Mouse (Mus musculus) kidney, adult 8-10 months (tissue): Measurements from ENCODE around the gene Tmem86a.

Experiments
- DNase-seq, 2 experiments: peaks; one replicate each; pipeline ENCODE4 v3.0.0; 2022

The Tmem86a gene

DNA sequence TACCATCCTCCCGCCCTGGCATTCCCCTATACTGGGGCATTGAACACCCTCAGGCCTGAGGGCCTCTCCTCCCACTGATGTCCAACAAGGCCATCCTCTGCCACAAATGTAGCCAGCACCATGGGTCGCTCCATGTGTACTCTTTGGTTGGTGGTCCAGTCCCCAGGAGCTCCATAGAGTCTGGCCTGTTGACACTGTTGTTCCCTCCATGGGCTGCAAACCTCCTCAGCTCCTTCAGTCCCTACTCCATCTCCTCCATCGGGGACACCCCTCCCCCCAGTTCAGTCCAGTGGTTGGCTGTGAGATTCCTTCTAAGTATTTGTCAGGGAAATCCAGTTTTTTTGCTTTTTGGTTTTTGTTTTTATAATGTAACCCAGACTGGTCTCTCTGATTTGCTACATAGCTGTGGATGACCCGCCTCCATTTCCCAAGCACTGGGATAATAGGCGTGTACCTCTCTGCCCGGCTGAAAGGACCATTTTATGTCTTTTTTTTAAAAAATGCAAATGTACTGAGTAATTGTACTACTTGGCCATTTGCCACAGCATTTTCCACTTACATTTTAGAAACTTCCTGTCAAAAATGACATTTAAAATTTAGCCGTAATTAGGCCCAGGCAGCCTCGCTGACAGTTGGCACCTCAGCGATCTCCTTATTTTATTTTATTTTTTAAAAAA, 19.7 kb upstream of the Tmem86a start:
- DNase-seq, result no peak

DNA sequence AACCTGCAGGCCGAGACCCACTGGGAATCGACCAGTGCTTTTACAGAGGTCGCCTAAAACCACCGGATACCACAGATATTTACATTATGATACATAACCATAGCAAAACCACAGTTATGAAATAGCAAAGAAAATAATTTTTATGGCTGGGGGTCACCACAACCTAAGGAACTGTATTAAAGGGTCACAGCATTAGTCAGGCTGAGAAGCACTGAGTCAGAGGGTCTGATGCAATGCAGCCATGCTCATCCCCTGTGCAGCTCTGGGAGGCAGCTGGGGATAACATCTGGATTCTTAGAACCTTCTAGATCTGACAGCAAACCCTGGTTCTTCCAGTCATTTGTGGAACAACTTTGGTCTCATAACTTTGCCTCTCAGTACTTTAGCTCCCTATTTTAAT, 19.0 kb upstream of the Tmem86a start:
- DNase-seq, result no peak

DNA sequence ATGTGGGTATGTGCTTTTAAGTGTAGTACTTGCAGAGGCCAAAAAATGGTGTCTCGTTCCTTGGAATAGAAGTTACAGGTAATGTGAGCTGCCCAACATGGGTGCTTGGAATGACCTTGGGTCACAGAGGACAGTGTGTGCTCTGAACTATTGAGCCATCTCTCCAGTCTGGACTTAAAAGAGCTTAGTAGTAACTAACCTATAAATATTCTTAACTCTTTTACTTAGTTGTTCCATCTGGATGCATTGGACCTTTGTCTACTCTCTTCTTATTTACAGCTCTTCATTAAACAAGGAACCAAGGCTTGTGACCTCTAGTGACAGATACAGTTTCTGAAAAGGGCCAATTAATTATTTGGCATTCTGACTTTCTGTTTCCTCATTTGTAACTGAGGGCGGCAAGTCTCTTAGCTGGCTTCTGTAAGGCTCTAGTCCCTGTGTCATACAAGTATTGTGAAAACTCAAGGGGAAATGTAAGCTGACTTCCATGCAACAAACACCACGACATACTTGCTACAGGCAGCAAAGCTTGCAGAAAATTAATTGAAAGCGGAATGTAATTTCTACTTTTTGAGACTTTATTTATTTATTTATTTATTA, 15.5 kb upstream of the Tmem86a start:
- no peak for DNase-seq

DNA sequence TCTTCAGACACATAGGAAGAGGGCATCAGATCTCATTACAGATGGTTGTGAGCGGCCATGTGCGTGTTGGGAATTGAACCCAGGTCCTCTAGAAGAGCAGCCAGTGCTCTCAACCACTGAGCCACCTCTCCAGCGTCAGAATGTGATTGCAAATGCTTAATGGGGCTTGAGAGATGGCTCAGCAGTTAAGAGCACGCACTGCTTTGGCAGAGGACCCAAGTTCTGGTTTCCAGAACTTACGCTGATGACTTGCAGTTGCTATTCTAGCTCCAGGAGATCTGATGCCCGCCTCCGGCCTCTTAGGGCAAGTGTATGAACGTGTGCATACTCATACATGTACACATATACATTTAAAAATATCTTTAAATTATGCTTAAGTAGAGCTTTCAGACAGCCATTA, 15.0 kb upstream of the Tmem86a start:
- DNase-seq, result no peak

DNA sequence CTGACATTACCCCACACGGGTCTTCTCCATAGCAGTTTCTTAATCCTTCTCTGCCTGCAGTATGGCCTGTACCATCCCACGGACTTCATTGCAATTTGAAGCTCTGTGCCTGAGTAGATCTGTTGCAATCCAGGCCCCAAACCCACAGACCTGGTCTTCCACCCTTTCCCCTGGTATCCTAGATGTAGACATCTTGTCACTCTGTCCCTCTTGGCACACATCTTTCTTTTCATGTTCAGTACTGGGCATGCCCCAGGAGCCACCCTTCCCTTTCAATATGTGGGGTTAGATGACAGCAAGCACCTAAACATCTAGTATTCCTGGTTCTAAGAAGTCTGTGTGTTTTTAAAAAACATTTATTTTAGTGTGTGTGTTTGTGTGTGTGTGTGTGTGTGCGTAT, 8.7 kb upstream of the Tmem86a start:
- no peak for DNase-seq

DNA sequence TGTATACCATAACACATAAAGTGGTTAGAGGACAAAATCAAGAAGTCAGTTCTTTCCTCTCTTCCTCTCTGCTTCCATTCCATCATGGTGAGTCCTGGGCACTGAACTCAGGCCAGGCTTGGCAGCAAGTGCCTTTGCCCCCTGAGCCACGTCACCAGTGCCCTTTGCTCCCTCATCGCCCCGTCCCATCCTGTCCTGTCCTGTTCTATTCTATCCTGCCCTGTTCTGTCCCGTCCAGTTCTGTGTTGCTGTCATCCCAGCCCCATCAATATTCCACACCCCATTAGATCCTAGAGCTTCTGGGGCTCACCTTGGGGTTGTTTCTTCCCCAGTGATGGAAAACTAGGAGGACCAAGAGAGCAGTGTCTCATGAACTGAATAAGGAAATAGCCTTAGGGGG, 8.3 kb upstream of the Tmem86a start:
- no peak for DNase-seq

DNA sequence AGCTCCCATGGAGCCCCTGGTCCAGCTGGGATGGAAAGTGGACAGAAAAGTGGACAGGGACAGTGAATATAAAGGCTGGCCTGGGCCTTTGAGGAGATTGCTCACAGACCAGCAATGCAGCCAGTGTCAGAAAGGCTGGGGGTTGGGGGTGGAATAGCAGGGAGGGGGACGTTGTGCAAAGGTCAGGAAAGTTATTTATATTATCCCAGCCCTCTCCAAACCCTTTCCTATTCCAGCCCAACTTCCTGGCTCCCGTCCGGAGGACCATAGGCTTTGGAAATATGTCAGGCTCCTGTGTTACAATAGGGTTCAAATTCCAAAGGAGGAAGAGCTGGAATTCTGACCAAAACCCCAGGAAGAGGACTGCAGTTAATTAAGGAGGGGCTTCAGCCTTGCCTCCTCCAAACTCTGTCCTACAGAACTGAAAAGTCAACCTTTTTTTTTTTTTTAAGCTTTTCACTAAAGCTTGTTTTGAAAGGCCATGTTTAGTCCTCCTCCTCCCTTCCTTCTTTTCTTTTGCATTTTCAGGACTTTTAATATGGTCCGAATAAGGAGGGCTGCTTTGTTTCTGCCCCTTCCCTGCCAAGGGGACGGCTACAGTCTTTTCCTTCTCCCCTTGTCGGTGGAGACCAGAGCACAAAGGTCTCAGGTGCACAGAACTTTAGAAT, 7.4 kb upstream of the Tmem86a start:
- no peak for DNase-seq

DNA sequence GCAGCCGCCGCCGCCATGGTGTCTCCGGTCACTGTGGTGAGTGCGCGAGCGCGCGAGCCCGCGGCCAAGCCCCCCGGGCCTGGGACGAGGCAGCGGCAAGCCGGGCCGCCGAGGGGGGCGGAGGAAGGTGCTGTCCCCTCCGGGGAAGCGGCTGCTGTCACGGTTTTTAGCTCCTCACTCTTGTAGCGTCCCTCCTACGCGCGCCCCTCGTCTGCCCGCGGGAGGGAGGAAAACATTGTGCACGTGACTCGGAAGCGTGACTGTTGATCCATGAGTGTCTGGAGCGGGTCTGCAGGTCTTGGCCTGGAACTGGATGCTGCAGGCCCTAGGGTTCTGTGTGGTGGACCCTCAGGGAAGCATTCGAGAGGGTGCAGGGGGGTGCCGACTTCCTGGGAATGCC, 365 bp downstream of the Tmem86a start:
- peak; percentile 61 to 68 for DNase-seq

DNA sequence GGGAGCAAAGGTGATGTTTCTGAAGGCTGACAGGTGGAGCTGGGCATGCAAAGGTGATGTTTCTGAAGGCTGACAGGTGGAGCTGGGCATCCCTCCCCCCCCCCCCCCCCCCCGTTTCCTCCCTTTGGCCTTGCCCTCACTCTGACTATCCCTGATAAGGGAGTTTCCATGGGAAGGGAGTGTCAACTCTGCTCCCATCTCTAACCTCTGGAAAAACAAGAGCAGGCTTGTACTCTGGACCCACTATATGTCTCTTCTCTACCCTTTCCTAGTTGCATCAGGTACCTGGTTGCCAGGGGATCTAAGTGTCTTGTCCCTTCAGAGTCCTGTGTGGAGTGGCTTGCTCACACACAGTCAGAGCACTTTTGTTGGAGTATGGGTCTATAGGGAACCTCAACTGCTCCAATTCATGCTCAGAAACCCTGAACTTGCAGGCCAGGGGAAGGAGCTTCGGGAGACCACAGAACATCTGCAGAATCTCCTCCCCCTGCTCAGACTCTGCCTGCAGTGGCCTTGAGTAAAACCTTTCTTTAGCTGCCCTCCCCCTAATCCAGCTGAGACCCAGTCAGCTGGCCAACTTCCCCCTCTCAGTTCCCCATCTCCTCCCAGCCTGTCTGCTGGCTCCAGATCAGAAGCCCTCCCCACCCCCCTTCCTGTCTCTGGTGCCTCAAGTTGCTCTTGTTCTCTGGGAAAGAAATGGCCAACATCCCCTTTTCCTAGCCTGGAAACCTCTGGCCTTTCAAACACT, 1.2 kb downstream of the Tmem86a start:
- DNase-seq, result peak; percentile 46 to 56

DNA sequence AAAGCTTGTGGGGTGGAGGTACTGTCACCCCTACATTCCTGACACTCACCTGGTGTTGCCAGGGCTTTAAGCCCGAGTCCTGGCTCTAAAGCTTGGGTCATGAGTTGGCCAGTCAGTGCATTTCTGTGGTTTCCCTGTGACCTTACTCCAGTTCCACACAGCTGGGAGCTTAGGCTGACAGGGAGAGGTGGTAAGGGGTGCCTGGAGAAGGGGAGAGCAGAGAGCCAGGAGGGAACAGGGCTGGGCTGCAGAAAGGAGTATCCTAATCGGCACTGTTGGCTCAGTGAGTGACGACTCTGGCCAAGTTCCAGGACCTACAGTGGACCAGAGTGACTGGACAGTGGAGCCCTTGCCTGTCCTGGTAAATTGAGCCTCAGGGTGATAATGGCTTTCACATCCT, 1.9 kb downstream of the Tmem86a start:
- peak; percentile 33 to 66 for DNase-seq

DNA sequence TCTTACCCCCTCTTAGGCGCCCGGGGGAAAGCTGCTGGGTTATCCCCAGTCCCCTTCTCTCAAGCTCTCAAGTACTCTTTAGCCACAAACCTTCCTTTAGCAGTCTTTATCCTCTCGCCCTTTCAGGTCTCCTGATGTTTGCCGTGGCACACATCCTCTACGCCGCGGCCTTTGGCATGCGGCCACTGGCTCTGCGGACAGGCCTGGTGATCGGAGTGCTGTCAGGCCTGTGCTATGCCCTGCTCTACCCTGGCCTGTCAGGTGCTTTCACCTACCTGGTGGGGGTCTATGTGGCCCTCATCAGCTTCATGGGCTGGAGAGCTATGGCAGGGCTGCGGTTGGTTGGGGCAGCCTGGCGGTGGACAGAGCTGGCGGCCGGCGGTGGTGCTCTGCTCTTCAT, 2.9 kb downstream of the Tmem86a start:
- DNase-seq, result peak in 1 of 2 experiments; percentile 41

DNA sequence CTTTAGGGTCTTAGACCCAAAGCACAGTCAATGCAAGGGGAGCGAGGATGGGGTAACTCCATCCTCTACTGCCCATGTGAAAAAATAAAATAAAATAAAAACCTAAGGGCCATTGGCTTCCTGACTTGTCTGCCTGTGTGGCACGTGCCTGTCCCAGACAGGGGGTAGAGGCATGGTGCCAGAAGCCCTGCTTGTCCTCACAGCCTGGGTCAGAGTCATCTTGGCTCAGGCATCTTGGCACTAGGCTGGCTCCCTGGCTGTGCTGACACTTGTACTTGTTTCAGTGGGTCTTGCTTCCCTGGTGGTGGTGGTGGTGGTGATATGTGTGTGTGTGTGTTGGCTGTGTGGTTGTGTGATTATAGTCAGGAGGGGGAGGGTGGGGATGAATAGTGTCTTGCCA, 4.3 kb downstream of the Tmem86a start:
- DNase-seq, result peak; percentile 91 to 93

DNA sequence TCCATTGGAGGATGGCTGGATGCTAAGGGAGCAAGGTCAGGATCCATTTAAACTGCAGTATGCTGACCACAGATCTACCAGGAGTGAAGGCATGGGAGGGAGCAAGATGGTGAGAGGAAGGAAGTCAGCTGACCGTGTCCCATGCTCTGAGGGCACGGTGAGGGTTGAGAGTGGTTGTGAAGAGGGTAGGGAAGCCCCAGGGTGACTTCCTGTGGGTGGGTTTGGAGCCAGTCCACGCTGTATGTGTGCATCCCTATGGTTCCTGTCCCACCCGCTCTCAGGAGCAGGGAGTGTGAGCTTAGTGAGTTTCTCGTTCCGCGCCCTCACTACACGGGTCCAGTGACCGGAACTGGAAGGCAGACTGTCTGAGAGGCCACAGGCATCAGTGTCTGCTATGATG, 5.3 kb downstream of the Tmem86a start:
- DNase-seq, result peak in 1 of 2 experiments; percentile 19

DNA sequence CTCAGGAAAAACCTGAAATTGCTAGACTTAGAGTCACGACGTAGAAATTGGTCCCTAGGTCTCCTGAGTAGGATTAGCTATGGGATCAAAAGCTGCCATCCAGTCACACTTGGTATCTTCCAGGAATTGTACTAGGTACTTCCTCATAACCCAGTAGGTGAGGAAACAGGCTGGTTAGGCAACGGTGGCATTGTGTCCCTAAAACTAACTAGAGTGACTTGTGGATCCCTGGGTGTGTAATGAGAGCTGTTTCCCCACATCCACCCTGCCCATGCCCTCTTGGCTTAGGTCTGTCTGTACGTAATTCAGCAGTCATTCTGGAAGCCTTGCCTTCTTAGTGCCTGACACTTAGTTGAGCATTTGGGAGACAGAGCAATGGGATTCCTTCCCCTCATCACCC, 5.9 kb downstream of the Tmem86a start:
- no peak for DNase-seq

DNA sequence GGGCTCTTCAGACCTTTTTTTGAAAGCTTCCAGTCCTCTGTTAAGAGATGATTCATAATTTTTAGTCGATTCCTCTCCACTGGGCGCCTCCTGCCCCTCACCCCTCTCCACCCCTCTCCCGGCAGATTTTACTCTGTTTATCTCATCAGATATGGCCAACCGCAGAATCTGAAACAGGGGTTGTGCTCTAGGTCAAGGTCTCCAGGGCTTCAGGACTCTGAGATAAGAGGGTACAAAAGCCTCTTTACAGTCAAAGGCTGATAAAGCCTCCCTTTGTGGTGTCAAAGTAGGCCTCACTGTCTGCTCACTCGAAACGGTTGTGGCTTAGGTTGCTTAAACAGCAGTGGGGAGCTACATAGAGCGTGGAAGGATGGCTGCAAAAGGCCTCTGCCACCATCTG, 8.9 kb downstream of the Tmem86a start:
- DNase-seq, result no peak

DNA sequence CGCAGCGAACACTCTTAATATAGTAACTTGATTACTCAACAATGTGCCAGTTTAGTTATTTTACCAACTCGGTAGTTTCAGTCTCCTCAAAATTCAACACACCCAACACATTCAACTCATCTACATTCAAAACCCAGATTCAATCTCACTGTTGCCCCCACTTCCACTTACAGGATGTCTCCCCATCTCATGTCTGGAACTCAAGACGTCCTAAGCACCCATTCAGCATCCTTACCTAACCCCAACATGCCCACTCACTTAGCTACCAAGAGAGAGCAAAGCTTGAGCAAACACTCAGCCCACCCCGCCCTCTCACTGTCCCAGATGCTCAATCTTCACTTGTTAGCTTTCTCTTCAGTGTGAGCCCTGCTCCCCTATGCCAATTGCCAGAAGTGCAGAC, 11.2 kb downstream of the Tmem86a start:
- DNase-seq, result no peak

DNA sequence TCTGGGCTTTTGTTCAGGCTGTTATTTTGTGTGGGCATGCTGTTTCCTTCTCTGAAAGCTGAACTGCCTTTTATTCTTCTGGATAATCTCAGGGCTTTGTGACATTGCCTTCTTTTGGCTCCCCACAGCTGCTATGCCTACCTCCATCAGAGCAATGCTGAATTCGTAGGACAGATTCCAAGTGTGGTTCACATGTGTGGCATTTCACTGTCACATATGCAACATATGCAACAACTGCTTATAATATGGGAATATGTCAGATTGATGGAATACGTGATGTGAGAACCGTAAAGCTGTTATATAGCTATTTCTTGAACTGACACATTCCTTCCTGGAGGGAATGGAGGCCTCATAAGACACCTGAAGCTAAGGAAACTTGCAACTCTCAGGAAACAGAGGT, 16.5 kb downstream of the Tmem86a start:
- DNase-seq, result no peak

DNA sequence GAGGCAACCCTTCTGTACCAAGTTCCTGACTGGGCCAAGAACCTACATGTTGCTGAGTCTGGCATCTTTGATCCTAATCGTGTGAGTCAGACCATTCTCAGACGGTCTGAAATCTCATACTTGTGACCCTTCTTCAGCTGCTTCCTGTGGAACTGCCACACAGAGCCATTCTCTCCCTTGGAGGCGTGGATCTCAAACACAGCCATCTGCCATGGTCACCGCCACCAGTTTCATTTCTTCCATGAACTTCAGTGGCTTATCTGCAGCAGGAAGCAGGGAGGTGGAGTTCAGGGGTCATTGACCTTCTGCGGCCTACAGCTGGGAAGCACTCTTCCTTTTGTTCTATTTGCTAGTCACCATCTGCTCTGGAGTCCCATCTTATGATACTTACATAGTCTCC, 17.5 kb downstream of the Tmem86a start:
- DNase-seq, result peak in 1 of 2 experiments; percentile 15

DNA sequence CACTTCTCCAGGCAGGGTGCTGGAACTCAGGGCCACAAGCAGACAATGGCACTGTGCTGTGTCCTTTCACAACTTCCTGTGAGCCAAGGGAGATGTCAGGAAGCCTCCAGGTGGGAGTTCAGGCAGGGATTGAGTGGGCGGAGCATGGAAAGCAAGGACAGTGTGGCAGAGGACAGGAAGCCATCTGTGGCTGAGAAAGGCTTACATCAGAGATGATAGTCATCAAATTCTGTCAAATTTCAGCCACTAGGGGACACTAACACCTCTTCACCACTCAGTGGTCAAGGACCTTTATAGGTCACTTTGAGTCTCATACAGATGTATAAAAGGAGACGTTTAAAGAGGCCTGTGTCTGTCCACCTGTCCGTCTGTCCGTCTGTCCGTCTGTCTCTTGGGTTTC, 22.1 kb downstream of the Tmem86a start:
- DNase-seq, result no peak

DNA sequence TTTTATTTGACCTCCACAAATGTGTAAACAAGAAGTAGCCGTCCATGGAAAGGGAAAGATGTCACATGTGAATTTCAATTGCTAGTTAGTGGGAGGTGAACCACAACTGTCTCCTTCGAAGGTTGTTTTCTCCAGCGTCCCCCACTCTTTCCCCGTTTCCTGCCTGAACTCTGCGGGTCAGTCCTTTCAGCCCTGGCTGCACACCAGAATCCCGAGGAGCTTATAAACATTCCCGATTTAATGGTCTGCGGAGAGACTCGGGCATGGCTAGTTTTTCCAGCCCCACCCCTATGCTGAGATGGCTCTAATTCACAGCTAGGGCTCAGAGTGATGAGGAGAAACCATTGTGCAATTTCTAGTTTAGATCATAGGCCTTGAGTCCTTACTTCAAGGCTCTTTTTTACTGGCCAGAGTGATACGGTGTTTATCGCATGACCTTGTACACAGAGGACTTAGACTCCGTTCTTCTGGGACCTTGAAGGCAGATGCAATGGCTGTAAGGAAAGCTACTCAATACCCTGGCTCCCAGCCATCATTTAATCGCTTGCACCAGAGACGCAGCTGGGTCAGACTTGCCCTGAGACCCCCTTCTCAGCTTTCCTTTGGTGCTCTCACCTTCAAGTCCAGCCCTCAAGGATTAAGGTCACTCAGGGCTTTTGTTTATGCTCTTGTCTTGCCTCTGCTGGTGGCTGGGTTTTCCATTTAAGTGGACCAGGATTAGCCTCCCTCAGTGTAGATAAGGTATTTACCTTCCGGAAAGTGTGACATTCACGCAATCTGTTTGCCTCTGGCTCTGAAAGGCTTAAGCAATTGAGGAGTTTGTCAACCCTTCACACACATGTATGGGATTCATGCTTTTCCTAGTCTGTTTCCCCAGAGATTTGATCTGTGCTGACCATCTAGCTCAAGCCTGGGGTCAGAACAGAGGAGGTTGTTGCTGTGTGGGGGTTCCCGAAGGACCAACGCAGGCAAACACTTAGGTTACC, 23.4 kb downstream of the Tmem86a start:
- peak; percentile 55 to 77 for DNase-seq

DNA sequence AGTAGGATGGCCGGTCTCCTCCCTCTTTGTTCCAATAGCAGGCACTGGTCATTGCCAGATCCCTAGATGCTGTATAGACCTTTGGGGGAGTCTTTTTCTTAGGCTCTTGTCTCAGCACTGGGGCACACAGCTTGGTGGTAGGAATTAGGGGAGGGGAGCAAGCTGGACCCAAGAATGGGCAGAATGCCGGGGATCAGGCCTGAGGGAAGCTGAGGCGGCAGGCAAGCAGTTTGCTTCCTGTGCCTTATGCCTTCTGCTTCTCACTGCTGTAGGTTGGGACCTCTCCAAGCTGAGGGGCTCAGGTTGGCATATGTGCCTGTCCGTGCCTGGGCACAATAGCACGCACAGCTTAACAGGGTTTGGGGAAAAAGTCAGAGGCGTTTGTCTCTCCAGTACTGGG, 25.8 kb downstream of the Tmem86a start:
- no peak for DNase-seq

DNA sequence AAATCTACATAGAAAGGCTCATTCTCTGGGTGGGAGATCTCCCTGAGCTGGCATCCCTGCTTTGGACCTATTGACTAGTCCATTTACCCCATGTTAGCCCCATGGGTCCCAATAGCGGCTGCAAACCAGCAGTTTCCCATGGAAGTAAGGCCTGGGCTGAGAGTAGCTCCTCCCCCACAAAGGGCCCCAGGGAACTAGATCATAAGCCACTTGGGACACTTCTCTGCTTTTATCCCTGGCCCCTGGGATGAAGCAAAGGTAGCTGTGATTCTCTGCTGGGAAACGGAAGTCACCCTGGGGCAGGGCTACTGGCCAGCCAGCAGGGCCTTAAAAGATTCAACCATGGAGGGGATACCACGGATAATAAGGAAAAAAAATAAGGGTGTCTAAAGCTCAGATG, 26.3 kb downstream of the Tmem86a start:
- no peak for DNase-seq

DNA sequence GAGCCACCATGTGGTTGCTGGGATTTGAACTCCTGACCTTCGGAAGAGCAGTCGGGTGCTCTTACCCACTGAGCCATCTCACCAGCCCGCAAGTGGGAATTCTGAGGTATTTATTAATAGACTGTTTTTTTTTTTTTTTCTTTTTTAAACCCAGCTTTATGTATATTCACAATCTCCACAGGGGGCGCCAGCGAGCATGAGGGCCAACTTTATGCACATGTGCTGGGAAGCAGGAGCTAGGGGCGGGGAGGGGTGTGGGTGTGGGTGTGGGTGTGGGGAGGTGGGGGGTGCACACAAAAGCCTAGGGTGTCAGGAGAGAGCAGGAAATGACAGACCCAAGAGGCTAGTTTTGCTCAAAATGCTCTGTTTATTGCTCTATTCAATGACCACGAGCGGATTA, 27.1 kb downstream of the Tmem86a start:
- no peak for DNase-seq
